Mouse (Mus musculus): ENCODE results near the gene Nup214.

Nup214 gene

GRCm38 (mm10) chr2:32043836-32044235 lies 69.6 kb downstream of the Nup214 start:
- DNase-seq (ENCODE audit: low read depth, low spot score), result no peak

DNA sequence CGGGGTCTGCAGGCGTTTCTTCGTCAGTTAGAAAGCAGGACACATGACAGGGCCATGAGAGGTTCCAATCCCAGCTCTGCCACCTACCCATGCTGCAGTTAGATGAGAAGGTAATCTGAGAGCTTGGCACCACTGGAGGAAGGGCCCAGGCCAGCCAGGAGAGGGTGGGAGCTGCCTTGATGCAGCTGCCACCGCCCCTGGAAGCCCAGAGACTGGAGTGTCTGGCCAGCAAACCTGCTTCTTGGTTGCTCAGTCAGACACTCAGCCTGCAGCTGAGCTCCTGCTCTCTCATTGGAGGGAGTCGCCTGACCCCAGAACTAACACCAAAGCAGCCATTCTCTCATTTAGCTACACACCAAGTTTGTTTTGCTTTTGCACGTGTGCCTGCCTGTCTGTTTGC lies 71.1 kb downstream of the Nup214 start:
- DNase-seq (ENCODE audit: low read depth, low spot score), result no peak

- DNase-seq (ENCODE audit: low read depth, low spot score), result no peak
Measured at GRCm38 (mm10) chr2:32046009-32046408, 71.8 kb downstream of the Nup214 start.

DNA sequence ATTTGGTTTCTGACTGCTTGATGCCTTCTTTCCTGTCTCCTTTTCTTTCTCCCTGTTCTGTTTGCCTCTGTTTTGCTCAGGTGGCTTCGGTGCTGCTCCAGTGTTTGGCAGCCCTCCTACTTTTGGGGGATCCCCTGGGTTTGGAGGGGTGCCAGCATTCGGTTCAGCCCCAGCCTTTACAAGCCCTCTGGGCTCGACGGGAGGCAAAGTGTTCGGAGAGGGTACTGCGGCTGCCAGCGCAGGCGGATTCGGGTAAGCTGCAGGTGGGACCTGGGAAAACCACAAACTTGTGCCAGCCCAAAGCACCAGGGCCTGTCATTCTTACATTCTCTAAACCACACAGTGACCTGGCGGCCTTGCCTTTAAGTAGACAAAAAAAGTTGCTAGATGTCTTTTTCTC lies 73.1 kb downstream of the Nup214 start:
- DNase-seq (ENCODE audit: low read depth, low spot score), result no peak

GRCm38 (mm10) chr2:32051791-32052190 lies 77.6 kb downstream of the Nup214 start:
- DNase-seq (ENCODE audit: low read depth, low spot score), result no peak

DNA sequence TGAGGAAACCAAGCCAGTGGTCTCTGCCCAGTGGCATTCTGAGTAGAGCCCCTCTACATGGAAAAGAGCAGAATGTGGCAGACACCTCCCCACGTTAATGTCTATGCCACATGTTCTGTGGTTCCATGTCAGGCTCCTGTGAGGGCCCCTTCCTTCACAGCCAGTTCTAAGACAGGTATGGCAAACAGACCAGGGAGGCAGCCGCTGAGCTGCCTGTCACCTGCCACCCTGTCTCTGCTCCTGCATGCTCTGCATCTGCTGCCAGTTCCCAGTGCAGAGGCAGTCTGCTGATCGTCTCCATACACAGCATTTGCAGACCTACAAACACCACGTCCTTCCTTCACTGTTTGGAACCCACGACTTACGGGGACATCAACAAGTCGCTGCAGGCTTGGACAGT lies 78.2 kb downstream of the Nup214 start:
- no peak for DNase-seq (ENCODE audit: low read depth, low spot score)

GRCm38 (mm10) chr2:32055357-32055965 lies 81.2 kb downstream of the Nup214 start:
- DNase-seq (ENCODE audit: low read depth, low spot score), result no peak

DNA sequence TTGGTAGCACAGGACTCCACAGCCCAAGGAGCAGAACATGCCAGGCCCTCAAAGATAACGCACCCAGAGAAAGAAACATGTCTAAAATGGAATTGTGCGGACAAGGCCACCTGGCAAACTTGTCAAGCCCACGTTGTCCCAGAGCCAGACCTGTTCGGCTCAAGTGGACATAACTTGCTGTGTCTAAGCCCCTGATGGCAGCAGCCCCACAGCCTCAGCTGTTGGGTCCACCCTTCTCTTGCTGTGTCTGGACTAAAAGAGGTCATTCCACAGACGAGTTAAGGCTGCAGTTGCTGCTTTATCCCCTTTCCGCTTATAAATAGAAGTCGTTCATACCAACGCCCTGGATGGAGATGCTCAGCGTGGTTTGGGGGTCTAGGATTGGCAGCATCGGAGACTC lies 82.3 kb downstream of the Nup214 start:
- DNase-seq (ENCODE audit: low read depth, low spot score), result no peak

DNA sequence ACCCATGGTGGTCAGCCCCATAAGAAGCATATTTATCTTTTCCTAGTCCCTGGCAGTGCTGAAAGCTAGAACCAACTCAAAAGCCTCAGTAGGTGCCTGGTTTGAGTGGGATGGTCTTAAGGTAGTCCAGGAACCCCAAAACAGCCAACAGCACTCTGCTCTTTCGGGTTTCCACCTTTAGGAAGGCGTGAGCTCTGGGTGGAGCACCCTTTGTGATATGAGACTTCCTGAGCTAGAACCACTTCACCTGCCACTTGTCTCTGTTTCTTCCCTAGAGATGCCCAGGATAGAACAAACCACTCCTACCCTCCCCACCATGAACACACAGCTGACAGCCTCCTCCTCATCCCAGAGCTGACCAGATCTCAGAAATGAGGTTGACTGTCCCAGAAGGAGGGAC lies 83.1 kb downstream of the Nup214 start:
- DNase-seq (ENCODE audit: low read depth, low spot score), result no peak

DNA sequence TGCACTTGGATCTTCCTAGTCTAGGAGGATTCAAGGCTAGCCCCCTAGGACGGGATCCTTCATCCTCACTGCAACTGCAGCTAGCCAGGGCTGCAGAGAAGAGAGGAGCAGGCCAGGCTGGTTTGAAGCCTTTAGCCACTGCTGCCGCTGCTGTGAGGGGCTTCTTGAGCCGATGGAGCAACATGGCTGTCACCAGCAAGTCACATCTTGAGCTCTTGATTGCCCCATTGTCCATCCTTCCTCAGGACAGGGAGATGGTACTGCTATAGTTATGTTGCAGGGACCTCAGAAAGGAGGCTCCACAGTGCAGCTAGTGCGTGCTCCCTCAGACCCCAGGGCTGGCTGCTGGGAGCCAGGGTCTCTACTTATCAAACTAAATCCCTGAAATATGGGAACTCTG lies 83.6 kb downstream of the Nup214 start:
- no peak for DNase-seq (ENCODE audit: low read depth, low spot score)

GRCm38 (mm10) chr2:32058241-32058640 lies 84.0 kb downstream of the Nup214 start:
- no peak for DNase-seq (ENCODE audit: low read depth, low spot score)

GRCm38 (mm10) chr2:32058716-32059115 lies 84.5 kb downstream of the Nup214 start:
- DNase-seq (ENCODE audit: low read depth, low spot score), result no peak

GRCm38 (mm10) chr2:32059613-32060012 lies 85.4 kb downstream of the Nup214 start:
- DNase-seq (ENCODE audit: low read depth, low spot score), result no peak

DNA sequence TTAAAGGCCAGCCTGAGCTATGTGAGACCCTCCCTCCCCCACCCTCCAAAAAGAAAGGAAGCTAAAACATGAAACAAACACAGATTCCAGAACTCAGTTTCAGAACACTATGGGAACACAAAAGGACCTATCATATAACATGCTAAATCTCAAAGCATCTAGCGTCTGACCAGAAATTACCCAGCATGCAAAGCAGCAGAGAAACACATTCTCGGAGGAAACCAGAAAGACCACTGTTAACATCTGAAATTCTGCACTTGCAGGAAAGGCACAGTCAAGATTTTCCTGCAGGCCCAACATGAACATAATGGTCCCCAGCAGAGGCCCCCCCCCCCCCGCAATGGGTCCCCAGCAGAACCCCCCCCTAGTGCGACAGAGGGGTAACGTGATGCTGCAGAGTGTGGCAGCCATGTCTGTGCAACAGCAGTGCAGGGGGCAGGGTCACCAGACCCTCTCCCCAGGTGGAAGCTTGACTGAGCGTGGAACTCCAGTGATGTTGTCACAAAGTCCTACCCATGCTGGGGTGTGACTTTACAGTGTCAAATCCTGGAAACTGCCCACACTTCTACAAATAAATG lies 86.1 kb downstream of the Nup214 start:
- DNase-seq (ENCODE audit: low read depth, low spot score), result no peak

DNA sequence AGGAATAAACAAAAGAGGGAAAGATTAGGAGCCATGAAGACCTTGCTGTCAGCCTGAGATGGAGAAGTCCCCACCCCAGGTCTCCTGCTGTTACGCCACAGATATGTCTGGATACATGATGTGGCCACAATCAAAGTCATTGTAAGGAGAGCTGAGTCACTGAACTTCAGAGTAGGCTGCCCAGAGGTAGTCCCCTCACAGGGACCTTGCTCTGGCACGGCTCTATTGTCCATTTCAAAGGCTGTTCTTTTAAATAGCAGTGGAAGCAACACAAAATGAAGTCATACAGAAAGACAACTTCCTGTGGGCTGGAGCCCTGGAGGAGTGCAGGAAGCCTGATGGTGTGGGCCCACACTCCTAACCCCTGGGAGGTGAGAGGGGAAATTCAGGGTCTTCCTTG lies 87.0 kb downstream of the Nup214 start:
- no peak for DNase-seq (ENCODE audit: low read depth, low spot score)

GRCm38 (mm10) chr2:32061722-32062505 lies 87.7 kb downstream of the Nup214 start:
- DNase-seq (ENCODE audit: low read depth, low spot score), result no peak

DNA sequence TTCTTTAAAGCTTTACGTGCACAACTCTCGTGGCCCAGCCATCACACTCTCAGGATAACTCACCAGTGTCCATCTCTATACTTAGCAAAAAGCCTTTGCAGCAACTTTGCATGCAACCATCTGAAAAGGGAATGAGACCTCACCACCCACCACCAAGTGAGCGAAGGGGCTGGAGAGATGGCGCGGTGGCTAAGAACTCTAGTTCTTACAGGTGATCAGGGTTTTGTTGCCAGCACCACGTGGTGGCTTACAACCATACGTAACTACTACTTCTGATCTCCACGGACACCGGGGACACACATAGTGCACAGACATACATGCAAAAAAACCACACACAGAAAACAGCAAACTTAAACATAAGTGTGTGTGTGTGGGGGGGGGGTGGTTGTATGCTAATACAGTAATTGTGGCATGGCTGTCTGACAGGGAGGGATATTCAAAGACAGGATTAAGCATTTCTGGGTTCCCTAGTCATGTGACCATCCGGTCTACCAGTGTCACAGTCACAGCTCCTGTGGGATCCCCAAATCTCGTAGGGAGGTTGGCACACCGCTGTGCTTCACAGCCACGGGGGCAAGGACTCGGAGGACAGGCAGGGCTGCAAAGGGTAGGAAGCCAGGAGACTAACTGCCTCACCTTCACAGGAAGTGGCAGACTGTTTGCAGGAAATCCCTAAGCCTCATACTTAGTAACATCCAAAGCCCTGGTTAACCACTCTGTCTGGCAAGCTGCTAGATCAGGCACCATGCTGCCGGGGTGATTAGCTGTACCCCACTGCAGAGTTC lies 88.6 kb downstream of the Nup214 start:
- no peak for DNase-seq (ENCODE audit: low read depth, low spot score)

DNA sequence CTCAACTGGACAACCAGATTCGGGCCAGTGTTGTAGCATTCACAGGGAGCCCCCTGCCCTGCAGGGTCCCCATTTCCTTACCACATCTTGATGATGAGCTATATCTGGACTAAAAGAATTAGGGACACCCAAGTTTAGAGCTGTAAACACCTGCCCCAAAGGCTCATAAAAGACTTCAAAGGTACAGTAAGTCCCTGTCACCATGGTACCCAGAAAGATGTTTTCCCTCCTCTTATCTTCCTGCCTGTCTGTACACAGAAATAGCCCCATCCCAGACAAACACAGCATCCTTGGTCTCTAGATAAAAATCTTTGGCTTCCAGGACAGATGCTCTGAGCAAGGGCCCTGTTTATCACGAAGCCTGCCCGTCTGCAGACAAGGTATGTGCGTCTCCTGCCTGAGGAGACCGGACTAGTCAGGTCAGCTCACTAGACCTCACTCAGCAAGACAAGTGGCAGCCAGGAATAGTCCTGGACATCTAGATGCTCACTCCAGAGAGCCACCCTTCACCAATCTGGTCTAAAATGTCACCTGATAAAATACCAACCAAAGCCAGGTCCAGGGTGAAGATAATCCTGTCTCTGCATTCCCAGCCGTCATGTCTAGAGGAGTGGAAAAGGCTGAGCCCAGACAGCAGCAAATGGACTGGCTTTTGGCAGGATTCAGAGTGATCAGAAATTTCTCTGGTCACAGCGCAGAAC lies 89.4 kb downstream of the Nup214 start:
- no peak for DNase-seq (ENCODE audit: low read depth, low spot score)

- DNase-seq (ENCODE audit: low read depth, low spot score), result no peak
Measured at GRCm38 (mm10) chr2:32064913-32065312, 90.7 kb downstream of the Nup214 start.

- no peak for DNase-seq (ENCODE audit: low read depth, low spot score)
Measured at GRCm38 (mm10) chr2:32065371-32065791, 91.1 kb downstream of the Nup214 start.

- no peak for DNase-seq (ENCODE audit: low read depth, low spot score)
Measured at GRCm38 (mm10) chr2:32066005-32066404, 91.8 kb downstream of the Nup214 start.
